Mouse (Mus musculus) hindbrain, postnatal 0 days (tissue): ENCODE results near the gene Tmem59l. TPM values are rescaled to one million over a fixed set of nuclear protein-coding genes. Genes with fewer than 3 reads are reported as not detected.

ENCODE experiments used
- ATAC-seq: fragments of 200-750 bp; cut with Nextera tagmentation; 2 replicates; pipeline ENCODE4 v1.8.0; 2017; ENCODE audit warnings: mild to moderate bottlenecking, moderate TSS enrichment, moderate library complexity
- DNase-seq: peaks from one replicate; pipeline ENCODE4 v3.0.0-alpha.2; 2015; ENCODE audit warnings: low spot score
- H3K27ac ChIP-seq: fragments of 300-500 bp; sonication (generic); 2 replicates; pipeline ENCODE4 v1.5.1; 2014; ENCODE audit warnings: mild to moderate bottlenecking
- H3K27me3 ChIP-seq: fragments of 300-500 bp; sonication (generic); 2 replicates; pipeline ENCODE4 v1.6.1; 2014; ENCODE audit warnings: low read length, mixed read lengths; ENCODE audit not compliant: insufficient read depth
- H3K36me3 ChIP-seq: fragments of 300-500 bp; sonication (generic); 2 replicates; pipeline ENCODE4 v1.6.1; 2014; ENCODE audit warnings: low read length, mixed read lengths; ENCODE audit not compliant: insufficient read depth
- H3K4me1 ChIP-seq: fragments of 300-500 bp; sonication (generic); 2 replicates; pipeline ENCODE4 v1.6.1; 2014; ENCODE audit warnings: antibody characterized with exemption, low read length, mixed read lengths; ENCODE audit not compliant: insufficient read depth
- H3K4me2 ChIP-seq: fragments of 300-500 bp; sonication (generic); 2 replicates; pipeline ENCODE4 v1.6.1; 2014; ENCODE audit warnings: low read depth, mild to moderate bottlenecking, low read length, moderate library complexity, mixed read lengths
- H3K4me3 ChIP-seq: fragments of 300-500 bp; sonication (generic); 2 replicates; pipeline ENCODE4 v1.5.1; 2014; ENCODE audit warnings: low read length
- H3K9ac ChIP-seq: fragments of 300-500 bp; sonication (generic); replicated peaks from 2 replicates; pipeline ENCODE4 v1.6.1; 2014; ENCODE audit warnings: mild to moderate bottlenecking, low read length, moderate library complexity, mixed read lengths
- H3K9me3 ChIP-seq: fragments of 300-500 bp; sonication (generic); 2 replicates; pipeline ENCODE4 v1.6.1; 2016; ENCODE audit warnings: low read length, mixed read lengths
- CTCF ChIP-seq: IDR thresholded peaks from 2 replicates; pipeline ENCODE4 v1.5.1; 2016; ENCODE audit warnings: antibody characterized with exemption, control low read depth, low read depth
- WGBS: fragments of 180-500 bp; shearing (Covaris S2); extraction: QIAGEN DNeasy Blood & Tissue Kit; methylation state at CpG from one replicate; pipeline ENCODE4 v1.1.7; 2014; 5-methylcytosine and 5-hydroxymethylcytosine counted together
- polyA plus RNA-seq: library from polyadenylated mRNA; unstranded; fragments of >200 nt; fragmentation: Nextera tagmentation; extraction: Ambion mirVana; gene quantifications from 2 replicates; pipeline ENCODE4 v1.2.1, GENCODE M21; 2015
- total RNA-seq: library from RNA; depleted of rRNA; stranded (reverse); fragments of >200 nt; gene quantifications from 2 replicates; pipeline ENCODE4 v1.2.3, GENCODE M21; 2014

Tmem59l gene
- total and polyA plus RNA-seq, 2 experiments from 2014 or later: 198 to 205 TPM

- no peak for TF ChIP-seq CTCF
- no peak overlapping the region for H3K4me3 ChIP-seq
- H3K4me2 ChIP-seq: no peak overlapping the region
- no peaks in the 10 kb centered on the region for H3K27me3 ChIP-seq
- no peaks in the 10 kb centered on the region for H3K36me3 ChIP-seq
- 37% methylated on average over 4 of the region's 4 CpGs for WGBS
- H3K4me1 ChIP-seq: 0 out of 2 replicates have a peak, but pooled peaks cover 9% of the 10 kb centered on the region
- ATAC-seq (peak; percentile 61), DNase-seq (peak; percentile 40)
- no peaks in the 10 kb centered on the region for H3K9me3 ChIP-seq
- no peak overlapping the region for H3K9ac ChIP-seq
- no peak overlapping the region for H3K27ac ChIP-seq
Measured at GRCm38 (mm10) chr8:70463306-70463705, 23.9 kb downstream of the Tmem59l start.

DNA sequence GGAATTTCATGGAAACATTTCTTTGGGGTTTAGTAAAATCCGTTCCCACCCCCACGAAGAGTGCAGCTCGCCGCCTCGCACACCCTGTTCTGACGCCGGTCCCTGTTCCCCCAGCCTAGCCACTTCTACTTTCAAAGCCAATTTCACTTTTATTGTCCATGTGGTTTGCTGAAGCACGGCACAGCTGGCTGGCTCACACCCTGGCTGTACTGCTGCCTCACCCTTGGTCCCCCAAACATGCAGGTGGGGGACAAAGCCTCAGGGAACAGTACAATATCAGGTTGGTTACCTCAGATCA, 24.7 kb downstream of the Tmem59l start:
- Histone ChIP-seq H3K27me3 (no peaks in the 10 kb centered on the region), H3K4me3 (no peak overlapping the region), H3K4me1 (0 out of 2 replicates have a peak, but pooled peaks cover 3% of the 10 kb centered on the region), H3K27ac (no peak overlapping the region), H3K36me3 (no peaks in the 10 kb centered on the region), H3K9ac (no peak overlapping the region), H3K4me2 (no peak overlapping the region), H3K9me3 (no peaks in the 10 kb centered on the region)
- DNase-seq (no peak), ATAC-seq (no peak)
- WGBS: 90% methylated on average over 8 of the region's 8 CpGs
- TF ChIP-seq CTCF: no peak

DNA sequence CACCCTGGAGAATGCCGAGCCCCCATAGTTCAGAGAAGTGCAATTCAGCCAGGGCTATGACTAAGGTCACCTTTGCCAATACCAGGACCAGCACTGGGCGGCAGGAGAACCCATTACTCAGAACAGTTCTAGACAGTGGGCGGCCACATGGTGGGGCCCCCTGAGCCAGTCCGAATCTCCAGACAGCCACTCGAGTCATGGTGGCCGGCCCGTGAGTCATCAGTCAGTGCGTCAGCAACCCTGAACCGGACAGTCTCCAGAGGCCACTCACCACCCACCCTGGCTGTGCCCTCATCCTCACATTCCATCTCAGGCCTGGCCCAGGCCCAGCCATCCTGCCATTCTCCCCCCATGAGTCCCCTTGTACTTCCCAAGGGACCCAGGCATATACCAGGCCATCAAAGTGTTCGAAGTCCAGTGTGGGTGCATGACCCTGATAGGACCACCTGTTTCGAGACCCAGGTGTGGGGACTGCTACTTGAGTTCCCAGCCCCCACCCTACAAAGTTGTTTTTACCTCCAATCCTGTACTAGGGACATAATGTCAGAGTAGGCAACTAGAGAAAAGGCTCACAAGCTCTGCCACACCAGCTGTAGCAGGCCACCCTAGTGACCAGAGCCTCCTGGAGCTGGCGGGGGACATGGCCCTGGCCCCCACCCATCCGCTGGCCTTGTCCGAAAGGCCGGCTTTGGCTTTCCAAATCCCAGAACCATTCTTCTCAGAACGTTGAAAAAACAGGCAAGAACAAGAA, 25.2 kb downstream of the Tmem59l start:
- ATAC-seq: no peak
- no peak for DNase-seq
- Histone ChIP-seq H3K36me3 (no peaks in the 10 kb centered on the region), H3K9ac (no peak overlapping the region), H3K27me3 (no peaks in the 10 kb centered on the region), H3K27ac (no peak overlapping the region), H3K9me3 (no peaks in the 10 kb centered on the region), H3K4me3 (no peak overlapping the region), H3K4me2 (no peak overlapping the region), H3K4me1 (0 out of 2 replicates have a peak, but pooled peaks cover 3% of the 10 kb centered on the region)
- no peak for TF ChIP-seq CTCF
- 84% methylated on average over 16 of the region's 16 CpGs for WGBS

DNA sequence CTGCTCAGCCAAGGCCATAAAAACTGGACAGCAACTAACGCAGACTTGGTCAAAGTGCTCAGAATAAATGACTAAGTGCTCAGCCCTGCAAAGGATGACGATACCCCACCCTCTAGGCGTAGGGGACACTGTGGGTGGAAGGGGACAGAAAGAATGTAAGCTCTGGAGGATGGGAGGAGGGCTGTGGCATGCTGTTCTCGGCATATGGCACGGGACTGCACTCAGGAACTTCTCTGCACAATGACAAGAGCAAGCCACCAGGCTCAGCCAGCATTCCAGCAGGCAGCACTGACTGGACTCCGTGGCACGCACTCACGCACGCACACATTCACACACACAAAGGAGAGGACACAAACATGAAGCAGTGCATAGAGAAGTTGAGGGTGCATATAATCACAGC, 26.6 kb downstream of the Tmem59l start:
- ATAC-seq (no peak), DNase-seq (no peak)
- Histone ChIP-seq H3K4me1 (0 out of 2 replicates have a peak, but pooled peaks cover 3% of the 10 kb centered on the region), H3K27ac (no peak overlapping the region), H3K36me3 (no peaks in the 10 kb centered on the region), H3K4me3 (no peak overlapping the region), H3K9ac (no peak overlapping the region), H3K27me3 (no peaks in the 10 kb centered on the region), H3K9me3 (no peaks in the 10 kb centered on the region), H3K4me2 (no peak overlapping the region)
- no peak for TF ChIP-seq CTCF
- 70% methylated on average over 9 of the region's 9 CpGs for WGBS

DNA sequence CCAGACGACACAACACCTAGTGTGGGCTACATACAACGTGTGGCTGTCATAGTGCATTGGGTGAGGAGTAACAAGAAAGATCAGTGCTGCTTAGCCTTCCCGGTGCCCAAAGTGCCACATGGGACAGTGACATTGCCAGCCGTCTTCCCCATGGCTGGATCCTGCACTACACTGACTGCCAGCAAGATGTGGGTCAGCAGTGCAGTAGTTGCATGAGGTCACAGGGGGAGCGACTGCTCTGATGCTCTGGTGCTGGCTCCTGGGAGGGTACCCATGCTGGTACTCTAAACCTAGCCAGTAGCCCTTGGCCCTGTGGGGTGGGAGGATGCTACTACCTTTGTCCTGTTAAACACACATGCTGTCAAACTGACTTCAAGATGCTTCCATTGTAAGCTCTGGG, 27.0 kb downstream of the Tmem59l start:
- no peak overlapping the region for H3K4me2 ChIP-seq
- WGBS: 82% methylated on average over 5 of the region's 5 CpGs

DNA sequence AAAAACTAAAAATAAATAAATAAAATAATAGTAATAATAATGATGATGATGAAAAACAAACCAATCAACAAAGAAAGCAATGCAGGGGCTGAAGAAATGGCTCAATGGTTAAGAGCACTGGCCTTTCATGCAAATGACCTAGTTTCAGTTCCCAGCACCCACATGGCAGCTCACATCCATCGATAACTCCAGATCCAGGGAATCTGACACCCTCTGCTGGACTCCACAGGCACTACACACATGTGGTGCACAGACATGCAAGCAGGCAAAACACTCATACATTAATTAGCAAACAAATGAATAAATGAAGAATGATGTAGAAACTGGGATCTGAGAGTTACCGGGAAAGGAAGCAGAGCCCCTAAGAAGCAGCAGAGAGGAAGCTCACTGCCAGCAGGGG, 27.5 kb downstream of the Tmem59l start:
- ATAC-seq (no peak), DNase-seq (no peak)
- no peak overlapping the region for H3K4me2 ChIP-seq
- H3K4me1 ChIP-seq: 0 out of 2 replicates have a peak, but pooled peaks cover 3% of the 10 kb centered on the region
- no peaks in the 10 kb centered on the region for H3K27me3 ChIP-seq
- peak; percentile 16; the same call in 1 of the 2 replicates for TF ChIP-seq CTCF
- no peak overlapping the region for H3K4me3 ChIP-seq
- no peaks in the 10 kb centered on the region for H3K9me3 ChIP-seq
- no peak overlapping the region for H3K27ac ChIP-seq
- WGBS: 95% methylated on average over 2 of the region's 2 CpGs
- no peaks in the 10 kb centered on the region for H3K36me3 ChIP-seq
- H3K9ac ChIP-seq: no peak overlapping the region

More for the DNA sequence above, 27.0 kb downstream of the Tmem59l start:
- Histone ChIP-seq H3K36me3 (no peaks in the 10 kb centered on the region), H3K4me3 (no peak overlapping the region), H3K27ac (no peak overlapping the region), H3K9me3 (no peaks in the 10 kb centered on the region), H3K9ac (no peak overlapping the region), H3K27me3 (no peaks in the 10 kb centered on the region), H3K4me1 (0 out of 2 replicates have a peak, but pooled peaks cover 3% of the 10 kb centered on the region)
- TF ChIP-seq CTCF: no peak
- DNase-seq: no peak
- no peak for ATAC-seq

DNA sequence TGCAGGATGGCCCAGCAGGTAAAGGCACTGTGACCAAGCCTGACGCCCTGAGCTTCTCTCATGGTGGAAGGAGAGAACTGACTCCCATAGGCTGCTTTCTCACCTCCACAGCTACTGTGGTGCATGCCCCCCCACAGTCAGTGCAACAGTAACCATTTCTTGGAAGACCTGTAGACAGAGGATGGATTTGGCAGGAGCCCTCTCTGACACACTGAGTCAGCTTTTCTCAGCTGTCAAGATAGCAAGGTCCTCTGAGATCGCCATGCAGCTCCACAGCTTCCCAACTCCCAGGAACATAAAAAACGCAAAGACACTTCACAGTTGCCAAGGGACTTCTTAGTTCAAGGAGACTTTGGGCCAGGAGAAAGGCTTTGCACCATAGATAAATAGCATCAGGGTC, 28.7 kb downstream of the Tmem59l start:
- no peak for ATAC-seq
- H3K36me3 ChIP-seq: no peaks in the 10 kb centered on the region
- 0 out of 2 replicates have a peak, but pooled peaks cover 3% of the 10 kb centered on the region for H3K4me1 ChIP-seq
- WGBS: 94% methylated on average over 3 of the region's 3 CpGs
- no peak for TF ChIP-seq CTCF
- H3K4me2 ChIP-seq: no peak overlapping the region
- no peaks in the 10 kb centered on the region for H3K9me3 ChIP-seq
- H3K4me3 ChIP-seq: no peak overlapping the region
- no peaks in the 10 kb centered on the region for H3K27me3 ChIP-seq
- no peak for DNase-seq
- no peak overlapping the region for H3K27ac ChIP-seq
- 0 out of 2 replicates have a peak overlapping the region, but pooled peaks have one; percentile 24 for H3K9ac ChIP-seq
